Mouse (Mus musculus) brain, adult 10 weeks (tissue): ENCODE measurements around the gene Atp1a3. TPM values are rescaled to one million over a fixed set of nuclear protein-coding genes. Genes with fewer than 3 reads are reported as not detected.

Experiments
- polyA plus RNA-seq: library from polyadenylated mRNA; stranded (reverse); fragments of 350-450 nt; fragmentation: Illumina TruSeq; extraction: RNeasy Lipid Tissue Mini Kit (QIAGEN cat#74804); gene quantifications from one replicate; pipeline ENCODE4 v1.2.3, GENCODE M21; 2015; ENCODE audit warnings: low read depth, low replicate concordance

Gene Atp1a3
- 1,176 TPM for polyA plus RNA-seq

GRCm38 (mm10) chr7:25005421-25006065 lies at the start of gene Atp1a3:
Gene Atp1a3, minus strand, starts transcription at chr7:25005958.

GRCm38 (mm10) chr7:24971972-24972893 lies 33.5 kb downstream of the Atp1a3 start, which contains the start of gene Rabac1:
Gene Rabac1, minus strand, starts transcription at chr7:24972754.

GRCm38 (mm10) chr7:24944257-24944950 lies 61.4 kb downstream of the Atp1a3 start, which contains the start of gene Gm4881:
Gene Gm4881, minus strand, starts transcription at chr7:24944494.

Other genes starting within 250 kb of the Atp1a3 start
- gene Cd177, start 245.6 kb downstream of the Atp1a3 start, polyA plus RNA-seq: not detected
- gene Ceacam10, start 228.8 kb downstream of the Atp1a3 start, polyA plus RNA-seq: not detected
- gene Gm9844, start 143.7 kb downstream of the Atp1a3 start, polyA plus RNA-seq: 5.7 TPM
- gene Lypd4, start 136.0 kb downstream of the Atp1a3 start, polyA plus RNA-seq: not detected
- gene Dmrtc2, start 135.9 kb downstream of the Atp1a3 start, polyA plus RNA-seq: not detected
- gene Rps19, start 121.6 kb downstream of the Atp1a3 start, polyA plus RNA-seq: 828 TPM
- gene Cd79a, start 108.6 kb downstream of the Atp1a3 start, polyA plus RNA-seq: not detected
- 52.4 TPM for gene Arhgef1, start 103.0 kb downstream of the Atp1a3 start, polyA plus RNA-seq
- 0.55 TPM for gene Gm4881, start 61.5 kb downstream of the Atp1a3 start, polyA plus RNA-seq
- gene Rabac1, start 33.2 kb downstream of the Atp1a3 start, polyA plus RNA-seq: 268 TPM
- 104 TPM for gene Grik5, start 66.4 kb upstream of the Atp1a3 start, polyA plus RNA-seq
- gene Zfp574, start 66.6 kb upstream of the Atp1a3 start, polyA plus RNA-seq: 16.5 TPM
- gene Pou2f2, start 173.8 kb upstream of the Atp1a3 start, polyA plus RNA-seq: 4.0 TPM
- gene Dedd2, start 214.7 kb upstream of the Atp1a3 start, polyA plus RNA-seq: 15.9 TPM
- 6.3 TPM for gene Zfp526, start 215.5 kb upstream of the Atp1a3 start, polyA plus RNA-seq
- 204 TPM for gene Gsk3a, start 231.9 kb upstream of the Atp1a3 start, polyA plus RNA-seq
- 29.1 TPM for gene Erf, start 244.8 kb upstream of the Atp1a3 start, polyA plus RNA-seq